ENCODE assay signal across 22 mouse cellular contexts in the genomic region with DNA sequence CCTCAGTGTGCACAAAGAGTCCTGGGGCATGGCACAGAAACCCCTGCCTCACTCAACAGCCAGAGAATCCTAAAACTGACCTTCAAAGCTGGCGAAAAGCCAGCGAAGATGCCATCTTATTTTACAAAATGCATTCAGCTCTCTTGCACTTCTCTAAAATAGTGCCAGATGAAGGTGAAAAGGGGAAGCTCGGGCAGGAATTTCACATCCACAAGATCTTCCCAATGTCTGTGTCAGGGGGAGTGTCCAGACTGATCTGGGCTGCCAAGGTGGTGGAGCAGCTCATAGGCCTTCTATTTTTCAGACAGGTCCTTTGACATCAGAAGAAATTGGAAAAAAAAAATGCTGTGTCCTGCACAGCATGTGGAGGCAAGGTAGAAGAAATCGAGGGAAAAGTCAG.
DNase-seq lines count a peak whose midpoint lies in the region; ATAC-seq lines count a peak whose summit lies in the region.
"Had no signal": no experiment of that assay in that cellular context is flagged by ENCODE, and none has a peak within 500 bp of the region (broad histone marks: within the 10 kb centered on the region; RNA-seq: fewer than 3 reads in every experiment).

No protein-coding gene starts in this region.

- ATAC-seq in hindbrain, embryonic 15.5 days (ENCODE audit: low FRiP score, low read depth), result no peak
- ATAC-seq in hindbrain, embryonic 14.5 days (ENCODE audit: low FRiP score), result no peak
- ATAC-seq in megakaryocyte, adult 5-6 weeks (ENCODE audit: poor library complexity, severe bottlenecking), result peak; percentile 68
- no peak for ATAC-seq in neural tube, embryonic 15.5 days (ENCODE audit: low FRiP score)
- ATAC-seq: forebrain, embryonic 14.5 days; forebrain, embryonic 16.5 days had no signal

- no peak overlapping the region for H3K4me3 ChIP-seq in hindbrain, embryonic 15.5 days
- H3K4me3 ChIP-seq in hindbrain, embryonic 14.5 days (replicated peaks; ENCODE audit: low read length), result no peak overlapping the region
- no peak overlapping the region for H3K4me3 ChIP-seq in neural tube, embryonic 15.5 days (replicated peaks)
- H3K4me3 ChIP-seq: embryonic facial prominence, embryonic 13.5 days; embryonic facial prominence, embryonic 15.5 days; erythroblast, embryonic 14.5 days; forebrain, embryonic 10.5 days; forebrain, embryonic 12.5 days had no signal

- H3K4me1 ChIP-seq in hindbrain, embryonic 15.5 days (replicated peaks), result peaks cover 5% of the 10 kb centered on the region; the same call in 1 of the 2 replicates
- no peaks in the 10 kb centered on the region for H3K4me1 ChIP-seq in hindbrain, embryonic 14.5 days (replicated peaks; ENCODE audit: control insufficient read depth, insufficient read depth, low read length)
- peaks cover 6% of the 10 kb centered on the region; the same call in 1 of the 2 replicates for H3K4me1 ChIP-seq in neural tube, embryonic 15.5 days
- H3K4me1 ChIP-seq: embryonic facial prominence, embryonic 13.5 days; embryonic facial prominence, embryonic 15.5 days; forebrain, embryonic 10.5 days; forebrain, embryonic 12.5 days had no signal

- no peaks in the 10 kb centered on the region for H3K36me3 ChIP-seq in hindbrain, embryonic 15.5 days
- no peaks in the 10 kb centered on the region for H3K36me3 ChIP-seq in hindbrain, embryonic 14.5 days (replicated peaks; ENCODE audit: control insufficient read depth, insufficient read depth)
- H3K36me3 ChIP-seq in neural tube, embryonic 15.5 days, result no peaks in the 10 kb centered on the region
- H3K36me3 ChIP-seq: embryonic facial prominence, embryonic 13.5 days; embryonic facial prominence, embryonic 15.5 days; forebrain, embryonic 10.5 days; forebrain, embryonic 12.5 days had no signal

- WGBS in hindbrain, embryonic 15.5 days, result 84% methylated on average over 4 of the region's 4 CpGs
- WGBS in hindbrain, embryonic 14.5 days, result 84% methylated on average over 4 of the region's 4 CpGs
- 86% methylated on average over 4 of the region's 4 CpGs for WGBS in neural tube, embryonic 15.5 days

- H3K27ac ChIP-seq in hindbrain, embryonic 15.5 days (replicated peaks), result 0 out of 2 replicates have a peak overlapping the region, but pooled peaks have one; percentile 25
- H3K27ac ChIP-seq in hindbrain, embryonic 14.5 days, result no peak overlapping the region
- H3K27ac ChIP-seq in neural tube, embryonic 15.5 days (replicated peaks), result no peak overlapping the region
- H3K27ac ChIP-seq: embryonic facial prominence, embryonic 13.5 days; embryonic facial prominence, embryonic 15.5 days; forebrain, embryonic 10.5 days; forebrain, embryonic 12.5 days had no signal

- H3K4me2 ChIP-seq in hindbrain, embryonic 15.5 days, result no peak overlapping the region
- no peak overlapping the region for H3K4me2 ChIP-seq in hindbrain, embryonic 14.5 days (replicated peaks)
- H3K4me2 ChIP-seq in neural tube, embryonic 15.5 days, result no peak overlapping the region
- H3K4me2 ChIP-seq: embryonic facial prominence, embryonic 13.5 days; embryonic facial prominence, embryonic 15.5 days; forebrain, embryonic 12.5 days had no signal

- H3K9me3 ChIP-seq in hindbrain, embryonic 15.5 days, result no peaks in the 10 kb centered on the region
- no peaks in the 10 kb centered on the region for H3K9me3 ChIP-seq in hindbrain, embryonic 14.5 days (ENCODE audit: control insufficient read depth, low read length)
- H3K9me3 ChIP-seq in neural tube, embryonic 15.5 days (replicated peaks), result no peaks in the 10 kb centered on the region
- H3K9me3 ChIP-seq: embryonic facial prominence, embryonic 13.5 days; embryonic facial prominence, embryonic 15.5 days; forebrain, embryonic 10.5 days; forebrain, embryonic 12.5 days had no signal

- DNase-seq in hindbrain, embryonic 14.5 days (ENCODE audit: low spot score), result no peak
- no peak for DNase-seq in layer of hippocampus, adult 18-20 months (ENCODE audit: low spot score in 2 of 2)
- DNase-seq: adrenal gland, adult 2 months; adrenal gland, postnatal 10 days; adrenal gland, postnatal 25 days; cerebellum, adult 11 months; cerebellum, adult 18-20 months; cerebellum, adult 8-10 months; cerebellum, adult 9-11 months; cerebellum, postnatal 14 days; cerebellum, postnatal 36 days; embryo, embryonic 11 days had no signal

- no peaks in the 10 kb centered on the region for H3K27me3 ChIP-seq in hindbrain, embryonic 15.5 days
- no peaks in the 10 kb centered on the region for H3K27me3 ChIP-seq in hindbrain, embryonic 14.5 days (ENCODE audit: control insufficient read depth, insufficient read depth, low read length)
- H3K27me3 ChIP-seq in neural tube, embryonic 15.5 days (replicated peaks), result no peaks in the 10 kb centered on the region
- H3K27me3 ChIP-seq: embryonic facial prominence, embryonic 13.5 days; embryonic facial prominence, embryonic 15.5 days; forebrain, embryonic 12.5 days had no signal

- H3K9ac ChIP-seq in hindbrain, embryonic 15.5 days, result no peak overlapping the region
- no peak overlapping the region for H3K9ac ChIP-seq in hindbrain, embryonic 14.5 days
- H3K9ac ChIP-seq in neural tube, embryonic 15.5 days (replicated peaks), result no peak overlapping the region
- H3K9ac ChIP-seq: embryonic facial prominence, embryonic 13.5 days; embryonic facial prominence, embryonic 15.5 days; forebrain, embryonic 12.5 days had no signal
